Mouse (Mus musculus) neural tube, embryonic 11.5 days (tissue): Measurements from ENCODE around the gene Rhoq. TPM values are rescaled to one million over a fixed set of nuclear protein-coding genes. Genes with fewer than 3 reads are reported as not detected.
A peak's percentile ranks its signal among the peaks of the same experiment; 100 is the strongest.

Source experiments
- ATAC-seq: fragments of 200-750 bp; cut with Nextera tagmentation; 2 replicates; pipeline ENCODE4 v1.8.0; 2017; ENCODE audit warnings: moderate number of reproducible peaks, mild to moderate bottlenecking, moderate TSS enrichment, moderate library complexity; ENCODE audit not compliant: insufficient read depth, low FRiP score, low TSS enrichment
- DNase-seq: peaks from one replicate; pipeline ENCODE4 v3.0.0-alpha.2; 2015; ENCODE audit warnings: low spot score
- H3K27ac ChIP-seq: fragments of 300-500 bp; sonication (generic); 2 replicates; pipeline ENCODE4 v1.5.1; 2014; ENCODE audit warnings: low read depth, mild to moderate bottlenecking, low read length
- H3K27me3 ChIP-seq: fragments of 300-500 bp; sonication (generic); 2 replicates; pipeline ENCODE4 v1.6.1; 2014; ENCODE audit warnings: mild to moderate bottlenecking, low read length, mixed read lengths; ENCODE audit not compliant: control insufficient read depth, insufficient read depth
- H3K36me3 ChIP-seq: fragments of 300-500 bp; sonication (generic); 2 replicates; pipeline ENCODE4 v1.6.1; 2014; ENCODE audit warnings: mild to moderate bottlenecking, low read length, moderate library complexity, mixed read lengths; ENCODE audit not compliant: control insufficient read depth, insufficient read depth
- H3K4me1 ChIP-seq: fragments of 300-500 bp; sonication (generic); 2 replicates; pipeline ENCODE4 v1.6.1; 2014; ENCODE audit warnings: low read length, mixed read lengths; ENCODE audit not compliant: control insufficient read depth, insufficient read depth
- H3K4me2 ChIP-seq: fragments of 300-500 bp; sonication (generic); 2 replicates; pipeline ENCODE4 v1.6.1; 2014; ENCODE audit warnings: low read depth, mild to moderate bottlenecking, moderate library complexity
- H3K4me3 ChIP-seq: fragments of 300-500 bp; sonication (generic); 2 replicates; pipeline ENCODE4 v1.5.1; 2014; ENCODE audit warnings: low read depth, low read length
- H3K9ac ChIP-seq: fragments of 300-500 bp; sonication (generic); 2 replicates; pipeline ENCODE4 v1.6.1; 2014; ENCODE audit warnings: mild to moderate bottlenecking, low read length
- H3K9me3 ChIP-seq: fragments of 300-500 bp; sonication (generic); 2 replicates; pipeline ENCODE4 v1.6.1; 2016; ENCODE audit warnings: low read length; ENCODE audit not compliant: control insufficient read depth
- WGBS: fragments of 180-500 bp; shearing (Covaris S2); extraction: QIAGEN DNeasy Blood & Tissue Kit; methylation state at CpG from one replicate; pipeline ENCODE4 v1.1.7; 2014; 5-methylcytosine and 5-hydroxymethylcytosine counted together
- polyA plus RNA-seq: library from polyadenylated mRNA; unstranded; fragments of >200 nt; fragmentation: Nextera tagmentation; extraction: Ambion mirVana; gene quantifications from 2 replicates; pipeline ENCODE4 v1.2.1, GENCODE M21; 2014

Rhoq gene
- polyA plus RNA-seq, 1 experiment from 2014 or later = 12.2 TPM

- H3K4me3 ChIP-seq = no peak overlapping the region
Observed at GRCm38 (mm10) chr17:87038496-87038895, 75.6 kb downstream of the Rhoq start.

DNA sequence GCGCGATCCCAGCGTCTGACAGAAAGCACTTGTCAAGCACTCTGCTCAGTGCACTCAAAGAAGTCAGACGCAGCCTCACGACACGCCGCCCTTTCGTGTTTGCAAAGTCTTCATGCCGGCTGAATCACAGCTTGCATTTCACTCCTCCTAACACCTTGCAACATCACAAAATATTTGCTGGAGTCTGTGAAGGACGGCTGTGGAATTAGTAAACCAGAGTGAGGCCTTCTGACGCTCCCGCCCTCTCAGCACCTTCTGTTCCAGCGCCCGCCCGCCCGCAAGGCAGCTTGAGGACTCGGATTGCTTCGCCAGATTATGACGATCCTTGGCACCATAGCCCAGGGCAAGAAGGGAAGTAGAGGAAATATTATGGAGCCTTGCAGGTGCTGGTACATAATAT, 78.9 kb downstream of the Rhoq start:
- 76% methylated on average over 19 of the region's 19 CpGs for WGBS
- Histone ChIP-seq H3K4me1 (no peaks in the 10 kb centered on the region), H3K9me3 (no peaks in the 10 kb centered on the region), H3K9ac (no peak overlapping the region), H3K4me2 (no peak overlapping the region), H3K27me3 (no peaks in the 10 kb centered on the region), H3K36me3 (no peaks in the 10 kb centered on the region), H3K27ac (no peak overlapping the region), H3K4me3 (no peak overlapping the region)
- DNase-seq (no peak), ATAC-seq (no peak)

More at GRCm38 (mm10) chr17:87038496-87038895, 75.6 kb downstream of the Rhoq start:
- H3K4me2 ChIP-seq = no peak overlapping the region
- no peak for ATAC-seq
- H3K36me3 ChIP-seq = no peaks in the 10 kb centered on the region
- no peaks in the 10 kb centered on the region for H3K9me3 ChIP-seq
- 89% methylated on average over 5 of the region's 5 CpGs for WGBS
- DNase-seq = no peak
- H3K27me3 ChIP-seq = no peaks in the 10 kb centered on the region
- no peak overlapping the region for H3K27ac ChIP-seq
- H3K4me1 ChIP-seq = no peaks in the 10 kb centered on the region
- no peak overlapping the region for H3K9ac ChIP-seq

GRCm38 (mm10) chr17:87044364-87044763, 81.5 kb downstream of the Rhoq start:
- peak; percentile 91 for DNase-seq
- WGBS = 1% methylated on average over 15 of the region's 15 CpGs
- Histone ChIP-seq H3K36me3 (no peaks in the 10 kb centered on the region), H3K27ac (no peak overlapping the region), H3K4me2 (no peak overlapping the region), H3K4me1 (no peaks in the 10 kb centered on the region), H3K4me3 (no peak overlapping the region), H3K9ac (no peak overlapping the region), H3K27me3 (no peaks in the 10 kb centered on the region), H3K9me3 (no peaks in the 10 kb centered on the region)
- ATAC-seq = peak; percentile 67; the same call in 1 of the 2 replicates

DNA sequence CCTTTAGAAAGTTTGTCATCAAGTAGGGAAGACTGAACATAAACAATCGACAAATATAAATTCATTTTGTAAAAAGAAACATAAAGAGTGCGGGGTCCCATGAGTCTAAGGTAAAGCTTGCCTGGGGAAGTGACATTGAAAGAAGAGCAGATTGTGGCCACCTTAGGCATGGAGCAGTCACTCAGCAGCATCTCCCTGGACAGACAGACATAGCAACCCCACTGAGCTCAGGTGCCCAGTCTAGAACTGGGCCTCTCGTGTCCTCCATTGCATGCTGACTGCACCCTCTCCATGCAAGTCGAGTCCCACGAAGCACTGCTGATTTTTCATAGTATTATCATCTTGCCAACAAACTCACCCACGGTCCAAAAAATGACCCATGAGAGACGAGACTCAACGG, 81.9 kb downstream of the Rhoq start:
- H3K9ac ChIP-seq = no peak overlapping the region
- H3K4me1 ChIP-seq = no peaks in the 10 kb centered on the region
- no peak for ATAC-seq
- H3K9me3 ChIP-seq = no peaks in the 10 kb centered on the region
- WGBS = 81% methylated on average over 8 of the region's 8 CpGs
- no peaks in the 10 kb centered on the region for H3K27me3 ChIP-seq
- H3K4me3 ChIP-seq = no peak overlapping the region
- no peak overlapping the region for H3K27ac ChIP-seq
- no peak overlapping the region for H3K4me2 ChIP-seq
- DNase-seq = no peak
- no peaks in the 10 kb centered on the region for H3K36me3 ChIP-seq

Other genes with a start within 250 kb of the Rhoq start
- gene Epas1, start 209.4 kb upstream of the Rhoq start, polyA plus RNA-seq = 8.7 and 9.5 TPM in 2 replicates
- not detected in 2 replicates for gene Tmem247, start 45.7 kb upstream of the Rhoq start, polyA plus RNA-seq
- gene Atp6v1e2, start 15.2 kb upstream of the Rhoq start, polyA plus RNA-seq = not detected in 2 replicates
- 39.2 and 42.0 TPM in 2 replicates for gene Pigf, start 62.3 kb downstream of the Rhoq start, polyA plus RNA-seq
- 180 and 192 TPM in 2 replicates for gene Cript, start 62.5 kb downstream of the Rhoq start, polyA plus RNA-seq
- gene Socs5, start 144.6 kb downstream of the Rhoq start, polyA plus RNA-seq = 15.4 and 16.8 TPM in 2 replicates